Mouse (Mus musculus) CD8-positive naive resting alpha-beta T cell, adult 2 months (primary cell): ENCODE results near the gene Zdhhc19.

Experiments
- DNase-seq, 2 experiments: peaks; one replicate each; pipeline ENCODE4 v3.0.0; 2022; ENCODE audit warnings: low read depth in 2 of 2, low spot score in 2 of 2

Gene Zdhhc19

GRCm38 (mm10) chr16:32608712-32609400 lies 112.8 kb downstream of the Zdhhc19 start, which contains the start of gene Tfrc:
Gene Tfrc (plus strand): TSS chr16:32608920.
- peak; percentile 95 to 96 for DNase-seq

GRCm38 (mm10) chr16:32609401-32609779 lies 113.3 kb downstream of the Zdhhc19 start:
- no peak for DNase-seq

- DNase-seq, result no peak
Measured at GRCm38 (mm10) chr16:32610460-32611255, 114.6 kb downstream of the Zdhhc19 start.
